Mouse (Mus musculus) thymus, adult 2 months (tissue): ENCODE data around the gene Zkscan2. TPM values are rescaled to one million over a fixed set of nuclear protein-coding genes. Genes with fewer than 3 reads are reported as not detected.

ENCODE experiments used
- DNase-seq: peaks from one replicate; pipeline ENCODE4 v3.0.0; 2021
- H3K27ac ChIP-seq: fragments of 200-500 bp; 2 replicates; pipeline ENCODE4 v1.5.1; 2012; ENCODE audit warnings: low read length, control low read depth; ENCODE audit not compliant: control insufficient read depth, insufficient read depth
- H3K27me3 ChIP-seq: fragments of 200-500 bp; 2 replicates; pipeline ENCODE4 v1.6.1; 2012; ENCODE audit warnings: mild to moderate bottlenecking, low read length, moderate library complexity, mixed read lengths; ENCODE audit not compliant: control insufficient read depth, insufficient read depth
- H3K36me3 ChIP-seq: fragments of 200-500 bp; 2 replicates; pipeline ENCODE4 v1.6.1; 2012; ENCODE audit warnings: mild to moderate bottlenecking, low read length, moderate library complexity; ENCODE audit not compliant: control insufficient read depth, insufficient read depth
- H3K4me1 ChIP-seq: fragments of 200-500 bp; replicated peaks from 2 replicates; pipeline ENCODE4 v1.6.1; 2012; ENCODE audit warnings: low read length; ENCODE audit not compliant: control insufficient read depth, insufficient read depth
- H3K4me3 ChIP-seq: fragments of 200-500 bp; 2 replicates; pipeline ENCODE4 v1.5.1; 2012; ENCODE audit warnings: mild to moderate bottlenecking, low read length, control low read depth, moderate library complexity; ENCODE audit not compliant: control insufficient read depth, insufficient read depth
- CTCF ChIP-seq: fragments of 200-500 bp; IDR thresholded peaks from 2 replicates; pipeline ENCODE4 v1.5.1; 2012; ENCODE audit warnings: mild to moderate bottlenecking, control low read depth, low read length, moderate library complexity, borderline replicate concordance; ENCODE audit not compliant: control insufficient read depth, poor library complexity, insufficient read depth; ENCODE audit errors: extremely low read depth
- POLR2A ChIP-seq: fragments of 200-500 bp; IDR thresholded peaks from 2 replicates; pipeline ENCODE4 v1.6.1; 2012; ENCODE audit warnings: mild to moderate bottlenecking, low read length, control low read depth, moderate library complexity; ENCODE audit not compliant: control insufficient read depth, poor library complexity, insufficient read depth; ENCODE audit errors: extremely low read depth
- WGBS: fragments of 180-500 bp; shearing (Covaris S2); methylation state at CpG from one replicate; pipeline ENCODE4 v1.1.7; 2018; 5-methylcytosine and 5-hydroxymethylcytosine counted together
- polyA plus RNA-seq: library from polyadenylated mRNA; depleted of rRNA; stranded (reverse); fragments of >200 nt; gene quantifications from 2 replicates; pipeline ENCODE4 v1.2.3, GENCODE M21; 2012; rRNA removed

Gene Zkscan2
- polyA plus RNA-seq, 1 experiment, result not detected

DNA sequence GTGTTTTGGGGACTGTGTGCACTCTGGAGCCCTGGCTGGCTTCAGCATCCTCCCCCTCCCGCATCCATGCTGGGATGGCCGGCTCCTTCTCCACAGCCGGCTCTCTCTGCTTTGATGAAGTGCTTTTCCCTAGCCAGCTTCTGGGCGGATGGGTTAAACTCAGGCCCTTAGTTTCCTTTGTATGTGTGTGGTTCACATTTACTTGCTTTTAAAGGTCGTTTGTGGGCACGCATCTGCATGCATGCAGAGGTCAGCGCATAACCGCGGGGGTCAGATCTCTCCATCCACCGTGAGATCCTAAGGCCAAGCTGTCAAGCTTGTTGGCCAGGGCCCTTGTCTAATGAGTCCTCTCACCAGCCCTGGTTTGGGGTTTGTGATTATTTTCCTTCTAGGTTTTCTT lies 50.6 kb downstream of the Zkscan2 start:
- Histone ChIP-seq H3K27ac (no peak overlapping the region), H3K36me3 (no peaks in the 10 kb centered on the region), H3K4me3 (no peak overlapping the region), H3K27me3 (no peaks in the 10 kb centered on the region), H3K4me1 (no peaks in the 10 kb centered on the region)
- no peak for DNase-seq
- WGBS, result 84% methylated on average over 10 of the region's 10 CpGs
- TF ChIP-seq POLR2A (no peak), CTCF (no peak)

DNA sequence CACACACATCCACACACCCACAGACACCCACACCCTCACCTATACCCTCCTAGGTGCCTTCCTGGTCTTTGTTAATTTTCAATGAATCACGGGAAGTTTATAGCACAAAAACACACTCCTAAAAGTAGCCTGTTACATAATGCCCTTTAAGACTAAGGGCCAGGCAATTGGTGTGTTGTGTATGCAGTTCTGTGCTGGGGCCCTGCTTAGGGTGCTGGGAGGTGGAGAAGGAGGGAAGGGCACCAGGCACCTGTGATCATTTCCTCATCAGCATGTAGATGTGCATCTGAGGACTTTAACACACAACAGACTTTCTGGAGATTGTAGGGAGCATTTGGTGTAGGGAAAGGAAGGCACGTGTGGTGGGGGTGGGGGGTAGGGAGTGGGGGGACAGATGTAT lies 51.5 kb downstream of the Zkscan2 start:
- Histone ChIP-seq H3K27me3 (no peaks in the 10 kb centered on the region), H3K4me3 (no peak overlapping the region), H3K4me1 (no peaks in the 10 kb centered on the region), H3K27ac (no peak overlapping the region), H3K36me3 (no peaks in the 10 kb centered on the region)
- WGBS, result 84% methylated on average over 2 of the region's 2 CpGs
- no peak for DNase-seq
- TF ChIP-seq POLR2A, result no peak
- TF ChIP-seq CTCF, result no peak

DNA sequence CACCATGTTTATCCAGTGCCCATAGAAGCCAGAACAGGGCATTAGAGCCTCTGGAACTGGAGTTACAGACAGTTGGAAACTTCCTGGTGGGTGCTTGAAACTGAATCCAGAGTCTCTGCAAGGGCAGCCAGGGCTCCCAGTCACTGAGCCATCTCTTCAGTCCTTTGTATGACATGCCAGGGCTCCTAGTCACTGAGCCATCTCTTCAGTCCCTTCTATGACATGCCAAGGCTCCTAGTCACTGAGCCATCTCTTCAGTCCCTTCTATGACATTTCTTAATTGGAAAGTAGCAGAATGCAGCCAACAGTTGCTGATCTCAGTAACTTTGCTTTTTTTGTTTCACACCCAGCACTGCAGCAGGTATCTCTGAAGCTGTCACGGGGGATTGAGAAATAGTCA lies 58.2 kb downstream of the Zkscan2 start:
- H3K4me1 ChIP-seq, result no peaks in the 10 kb centered on the region
- H3K36me3 ChIP-seq, result no peaks in the 10 kb centered on the region
- no peak overlapping the region for H3K4me3 ChIP-seq
- no peaks in the 10 kb centered on the region for H3K27me3 ChIP-seq
- 95% methylated on average over 1 of the region's 1 CpGs for WGBS
- no peak for DNase-seq
- no peak overlapping the region for H3K27ac ChIP-seq
- TF ChIP-seq CTCF (no peak), POLR2A (no peak)

DNA sequence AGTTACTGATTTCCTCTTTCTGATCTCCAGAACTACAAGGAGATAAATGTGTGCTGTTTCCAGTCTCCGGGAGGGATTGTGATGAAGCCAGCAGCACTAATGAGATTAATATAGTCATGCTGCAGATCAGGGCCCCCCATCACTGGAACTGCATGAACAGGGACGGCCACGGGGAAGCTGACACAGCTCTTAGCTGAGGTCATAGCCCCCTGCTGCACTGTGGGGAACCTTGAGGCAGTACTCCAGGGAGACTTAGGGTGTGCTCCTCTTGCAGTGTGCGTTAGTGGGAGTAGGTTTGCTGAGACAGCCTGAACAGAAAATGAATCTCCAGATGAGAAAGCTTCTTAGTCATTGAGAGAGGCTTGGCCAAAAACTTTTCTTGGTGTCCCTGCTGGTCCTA lies 69.0 kb downstream of the Zkscan2 start:
- no peak for DNase-seq
- no peak overlapping the region for H3K27ac ChIP-seq
- H3K4me3 ChIP-seq, result no peak overlapping the region
- H3K27me3 ChIP-seq, result no peaks in the 10 kb centered on the region
- no peaks in the 10 kb centered on the region for H3K4me1 ChIP-seq
- H3K36me3 ChIP-seq, result no peaks in the 10 kb centered on the region
- 86% methylated on average over 4 of the region's 4 CpGs for WGBS
- TF ChIP-seq POLR2A, result no peak
- TF ChIP-seq CTCF, result no peak

DNA sequence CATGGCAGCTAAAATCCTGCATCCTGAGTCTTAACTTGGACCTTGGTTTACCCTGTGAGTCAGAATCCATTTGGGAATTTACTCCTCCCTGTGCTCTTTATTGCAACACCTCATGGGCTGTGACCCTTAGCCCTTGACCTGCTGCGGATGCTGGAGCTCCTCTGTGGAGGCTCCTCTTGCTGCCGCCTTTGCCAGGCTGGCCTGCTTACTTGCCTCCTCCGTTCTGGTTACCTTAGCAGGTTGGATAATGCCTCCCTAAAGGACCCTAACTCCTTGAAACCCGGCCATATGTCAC lies 69.9 kb downstream of the Zkscan2 start:
- 96% methylated on average over 4 of the region's 4 CpGs for WGBS
- no peak overlapping the region for H3K27ac ChIP-seq
- no peaks in the 10 kb centered on the region for H3K36me3 ChIP-seq
- no peak overlapping the region for H3K4me3 ChIP-seq
- no peaks in the 10 kb centered on the region for H3K27me3 ChIP-seq
- no peak for DNase-seq
- H3K4me1 ChIP-seq, result no peaks in the 10 kb centered on the region
- TF ChIP-seq POLR2A (no peak), CTCF (no peak)

DNA sequence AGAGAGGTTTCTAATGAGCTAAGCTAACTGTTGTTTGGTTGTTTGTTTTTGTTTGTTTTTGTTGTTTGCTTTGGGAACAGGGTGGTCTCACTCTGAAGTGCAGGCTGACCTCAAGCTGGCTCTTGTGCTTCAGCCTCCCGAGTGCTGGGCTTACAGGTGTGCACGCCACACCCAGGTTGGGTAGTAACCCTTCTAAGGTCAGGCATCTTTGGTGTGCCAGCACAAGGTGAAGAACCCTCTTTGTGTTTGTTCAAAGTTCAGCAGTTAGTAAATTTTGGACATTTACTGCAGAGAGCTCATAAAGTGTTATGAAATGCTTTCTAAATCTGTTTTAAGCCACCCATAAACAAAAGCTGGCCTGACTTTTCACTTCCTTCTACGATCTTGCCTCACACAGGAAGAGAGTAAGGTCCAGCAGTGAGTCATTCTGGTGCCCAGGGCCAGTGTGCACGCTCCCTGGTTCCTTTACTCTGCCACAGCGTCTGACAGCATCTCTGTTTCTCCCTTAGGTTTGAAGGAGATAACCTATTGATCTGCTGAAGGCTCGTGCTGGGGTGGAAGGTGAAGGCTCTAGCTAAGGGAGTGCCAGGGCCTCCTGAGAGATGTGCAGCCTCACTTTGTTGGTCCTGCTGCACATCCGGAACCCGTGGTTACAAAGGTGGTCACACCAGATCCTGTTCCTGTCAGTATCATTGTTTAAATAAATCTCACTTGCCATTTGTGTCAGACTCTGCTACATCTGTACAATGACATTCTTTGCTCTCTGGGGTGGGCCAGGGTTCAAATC lies 70.4 kb downstream of the Zkscan2 start:
- no peak for TF ChIP-seq POLR2A
- TF ChIP-seq CTCF, result no peak
- no peaks in the 10 kb centered on the region for H3K27me3 ChIP-seq
- 74% methylated on average over 8 of the region's 8 CpGs for WGBS
- no peak overlapping the region for H3K27ac ChIP-seq
- no peaks in the 10 kb centered on the region for H3K4me1 ChIP-seq
- no peaks in the 10 kb centered on the region for H3K36me3 ChIP-seq
- H3K4me3 ChIP-seq, result no peak overlapping the region
- no peak for DNase-seq

Other genes with a start within 250 kb of the Zkscan2 start
- 30.9 and 31.9 TPM in 2 replicates for gene Lcmt1, start 130.7 kb downstream of the Zkscan2 start, polyA plus RNA-seq
- gene Arhgap17, start 130.5 kb downstream of the Zkscan2 start, polyA plus RNA-seq, result 32.2 and 37.3 TPM in 2 replicates
- 0.31 and 0.41 TPM in 2 replicates for gene Aqp8, start 38.2 kb downstream of the Zkscan2 start, polyA plus RNA-seq